Mouse (Mus musculus) liver, embryonic 14.5 days (tissue): ENCODE results near the gene Scube2. TPM values are rescaled to one million over a fixed set of nuclear protein-coding genes. Genes with fewer than 3 reads are reported as not detected.

Experiments used
- ATAC-seq: fragments of 200-750 bp; cut with Nextera tagmentation; 2 replicates; pipeline ENCODE4 v1.8.0; 2017; ENCODE audit warnings: moderate number of reproducible peaks, mild to moderate bottlenecking, moderate library complexity; ENCODE audit not compliant: insufficient read depth
- DNase-seq, 3 experiments: peaks; one replicate each; pipeline ENCODE4 v3.0.0-alpha.2; 2012 to 2013; ENCODE audit warnings: low read depth in 3 of 3, low spot score in 3 of 3
- H3K27ac ChIP-seq: fragments of 300-500 bp; sonication (generic); 2 replicates; pipeline ENCODE4 v1.5.1; 2014; ENCODE audit warnings: moderate library complexity, mild to moderate bottlenecking, control low read depth, inconsistent platforms
- H3K27me3 ChIP-seq: fragments of 300-500 bp; sonication (generic); 2 replicates; pipeline ENCODE4 v1.6.1; 2014; ENCODE audit warnings: mild to moderate bottlenecking, low read length, moderate library complexity; ENCODE audit not compliant: control insufficient read depth, insufficient read depth
- H3K36me3 ChIP-seq: fragments of 300-500 bp; sonication (generic); replicated peaks from 2 replicates; pipeline ENCODE4 v1.6.1; 2014; ENCODE audit warnings: low read depth; ENCODE audit not compliant: control insufficient read depth, insufficient read depth
- H3K4me1 ChIP-seq, 2 experiments: fragments of 200-500 bp in 1 of 2; fragments of 300-500 bp in 1 of 2; sonication (generic) in 1 of 2; replicated peaks; 2 replicates each; pipeline ENCODE4 v1.6.1; 2012 to 2014; ENCODE audit warnings: antibody characterized with exemption in 1 of 2, inconsistent platforms in 1 of 2, low read length in 1 of 2; ENCODE audit not compliant: control insufficient read depth in 2 of 2, insufficient read depth in 2 of 2
- H3K4me2 ChIP-seq: fragments of 300-500 bp; sonication (generic); 2 replicates; pipeline ENCODE4 v1.6.1; 2014; ENCODE audit warnings: low read depth, mild to moderate bottlenecking, control low read depth, moderate library complexity
- H3K4me3 ChIP-seq, 2 experiments: fragments of 200-500 bp in 1 of 2; fragments of 300-500 bp in 1 of 2; sonication (generic) in 1 of 2; 2 replicates each; pipeline ENCODE4 v1.5.1; 2012 to 2014; ENCODE audit warnings: low read depth in 2 of 2, low read length in 2 of 2, mild to moderate bottlenecking in 2 of 2, control low read depth in 1 of 2, inconsistent platforms in 1 of 2, moderate library complexity in 1 of 2; ENCODE audit not compliant: insufficient read depth in 1 of 2
- H3K9ac ChIP-seq: fragments of 300-500 bp; sonication (generic); replicated peaks from 2 replicates; pipeline ENCODE4 v1.6.1; 2014; ENCODE audit warnings: mild to moderate bottlenecking, control low read depth, moderate library complexity
- H3K9me3 ChIP-seq: fragments of 300-500 bp; sonication (generic); 2 replicates; pipeline ENCODE4 v1.6.1; 2016; ENCODE audit warnings: low read length, mixed read lengths; ENCODE audit not compliant: control insufficient read depth
- CTCF ChIP-seq: IDR thresholded peaks from 2 replicates; pipeline ENCODE4 v1.5.1; 2016; ENCODE audit warnings: antibody characterized with exemption, low read depth, control low read depth
- EP300 ChIP-seq: IDR thresholded peaks from 2 replicates; pipeline ENCODE4 v1.6.1; 2016; ENCODE audit warnings: antibody characterized with exemption, low read depth
- WGBS: fragments of 180-500 bp; shearing (Covaris S2); extraction: QIAGEN DNeasy Blood & Tissue Kit; methylation state at CpG from one replicate; pipeline ENCODE4 v1.1.7; 2014; ENCODE audit not compliant: insufficient replicate concordance; 5-methylcytosine and 5-hydroxymethylcytosine counted together
- polyA plus RNA-seq, 2 experiments: library from polyadenylated mRNA; depleted of rRNA in 1 of 2; stranded (reverse) in 1 of 2; unstranded in 1 of 2; fragments of >200 nt; fragmentation: Nextera tagmentation in 1 of 2; extraction: Ambion mirVana in 1 of 2; gene quantifications; 2 replicates each; pipeline versions ENCODE4 v1.2.1 to v1.2.3; 2012 to 2014

Gene Scube2
- polyA plus RNA-seq, 2 experiments, result 0.01 to 0.03 TPM

DNA sequence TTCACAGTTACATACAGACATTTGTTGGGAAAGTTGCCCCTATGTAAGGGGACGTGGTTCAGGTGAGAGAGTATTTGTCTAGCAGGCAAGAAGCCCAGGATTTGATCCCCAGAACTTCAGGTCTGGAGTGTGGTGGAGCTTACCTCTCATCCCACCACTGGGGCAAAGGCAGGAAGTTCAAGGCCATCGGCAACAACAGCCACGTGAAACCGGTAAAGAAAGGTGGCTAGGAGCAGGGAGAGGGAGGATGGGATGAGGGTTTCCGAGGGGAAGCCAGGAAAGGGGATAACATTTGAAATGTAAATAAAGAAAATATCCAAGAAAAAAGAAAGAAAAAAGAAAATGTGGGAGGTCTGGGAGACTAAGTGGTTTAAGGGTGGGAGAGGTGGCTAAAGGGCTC is 7.7 kb upstream of the Scube2 start:
- no peaks in the 10 kb centered on the region; the same call in 1 of the 2 replicates for H3K27me3 ChIP-seq
- no peaks in the 10 kb centered on the region for H3K4me1 ChIP-seq
- H3K4me3 ChIP-seq, result no peak overlapping the region
- no peak overlapping the region for H3K4me2 ChIP-seq
- no peaks in the 10 kb centered on the region for H3K36me3 ChIP-seq
- H3K27ac ChIP-seq, result no peak overlapping the region
- WGBS, result 40% methylated on average over 5 of the region's 5 CpGs
- no peak for TF ChIP-seq EP300
- TF ChIP-seq CTCF, result no peak
- ATAC-seq, result no peak
- H3K9me3 ChIP-seq, result no peaks in the 10 kb centered on the region
- H3K9ac ChIP-seq, result no peak overlapping the region
- DNase-seq, result no peak

DNA sequence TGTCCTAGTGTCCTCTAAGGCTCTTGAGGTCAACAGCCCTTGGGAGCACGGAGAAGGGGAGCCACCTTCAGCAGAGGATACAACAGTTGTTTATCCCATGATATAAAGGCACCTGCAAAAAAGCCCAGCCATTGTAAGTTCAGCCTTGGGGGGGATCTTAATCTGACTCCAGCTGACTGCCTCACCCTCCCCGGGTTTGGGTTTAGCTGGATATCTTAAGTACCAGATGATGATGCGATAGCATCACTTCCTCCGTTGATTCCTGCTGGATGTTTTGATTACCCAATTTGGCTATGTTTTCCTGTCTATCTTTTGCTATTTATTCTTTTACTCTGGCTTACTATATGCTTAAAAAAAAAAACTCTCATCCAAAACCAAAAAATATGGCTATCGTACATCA is 5.8 kb upstream of the Scube2 start:
- H3K4me3 ChIP-seq, result no peak overlapping the region
- H3K27me3 ChIP-seq, result peaks cover 17% of the 10 kb centered on the region
- no peak overlapping the region for H3K9ac ChIP-seq
- H3K9me3 ChIP-seq, result no peaks in the 10 kb centered on the region
- 45% methylated on average over 5 of the region's 5 CpGs for WGBS
- no peaks in the 10 kb centered on the region for H3K36me3 ChIP-seq
- no peak for ATAC-seq
- no peak overlapping the region for H3K4me2 ChIP-seq
- no peaks in the 10 kb centered on the region for H3K4me1 ChIP-seq
- no peak for DNase-seq
- no peak overlapping the region for H3K27ac ChIP-seq
- TF ChIP-seq CTCF, result no peak
- TF ChIP-seq EP300, result no peak

DNA sequence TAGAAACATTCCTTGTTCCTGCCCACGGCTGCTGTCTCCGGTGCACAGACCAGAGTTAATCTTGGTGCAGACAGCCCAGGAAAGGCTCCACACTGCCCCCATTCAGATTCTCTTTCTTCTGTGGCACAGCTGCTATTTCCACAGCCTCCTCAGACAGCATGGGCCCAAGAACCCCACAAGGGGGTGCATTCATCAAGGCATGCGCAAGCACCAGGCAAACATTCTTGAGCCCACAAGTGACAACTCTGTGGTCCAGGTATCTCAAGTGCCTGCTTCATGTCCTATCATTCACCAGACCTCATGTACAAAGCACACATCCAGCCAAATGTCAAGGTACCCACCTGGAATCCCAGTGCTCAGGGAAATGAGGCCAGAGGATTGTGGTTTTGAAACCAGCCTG is 3.0 kb upstream of the Scube2 start:
- Histone ChIP-seq H3K4me3 (no peak overlapping the region), H3K9me3 (no peaks in the 10 kb centered on the region), H3K4me2 (no peak overlapping the region), H3K27me3 (peaks cover 41% of the 10 kb centered on the region), H3K9ac (no peak overlapping the region), H3K36me3 (no peaks in the 10 kb centered on the region), H3K4me1 (peaks cover 0 to 2% of the 10 kb centered on the region in 2 experiments; a peak in 2 of 4 replicates), H3K27ac (no peak overlapping the region)
- ATAC-seq (no peak), DNase-seq (no peak)
- 51% methylated on average over 3 of the region's 3 CpGs for WGBS
- TF ChIP-seq EP300, result no peak
- peak; percentile 29; the same call in 1 of the 2 replicates for TF ChIP-seq CTCF

DNA sequence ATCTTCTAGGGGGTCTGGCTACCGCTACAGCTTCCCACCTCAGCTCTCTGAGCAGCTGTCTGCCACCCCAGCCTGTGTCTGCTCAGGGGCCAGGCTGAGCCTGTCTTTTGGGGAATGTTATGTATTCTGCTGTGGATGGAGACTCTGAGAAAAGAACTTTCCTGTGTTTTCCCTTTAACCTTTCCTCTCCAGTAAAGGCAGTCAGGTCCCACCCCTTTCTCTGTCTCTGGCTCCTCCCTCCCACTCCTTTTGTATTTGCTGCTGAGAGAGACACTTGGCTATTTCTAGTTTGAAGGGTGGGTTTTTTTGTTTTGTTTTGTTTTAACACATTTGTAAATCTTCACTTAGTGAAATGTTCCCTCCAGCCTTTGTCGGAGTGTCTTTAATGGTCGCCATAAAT is 1.2 kb upstream of the Scube2 start:
- no peak for DNase-seq
- 83% methylated on average over 3 of the region's 3 CpGs for WGBS
- peaks cover 0 to 2% of the 10 kb centered on the region in 2 experiments; a peak in 2 of 4 replicates for H3K4me1 ChIP-seq

DNA sequence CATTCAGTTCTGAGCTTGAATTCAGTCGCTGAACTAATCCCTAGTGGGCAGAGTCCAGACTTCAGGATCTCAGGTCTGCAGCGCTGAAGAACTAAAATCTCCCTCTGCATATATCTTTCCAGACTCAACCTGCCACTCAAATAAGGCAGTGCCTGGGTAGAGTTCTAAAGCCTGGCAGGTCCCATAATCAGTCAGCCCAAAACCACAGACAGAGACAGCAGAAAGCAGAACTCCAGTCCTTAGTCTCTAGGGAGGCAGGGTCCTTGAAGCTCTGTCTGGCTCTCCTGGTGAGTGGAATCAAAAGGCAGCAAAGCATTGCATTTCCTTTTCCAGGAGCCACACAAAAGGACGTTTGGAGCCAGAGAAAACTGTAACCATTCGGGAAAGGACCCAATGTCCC is 1.9 kb downstream of the Scube2 start:
- Histone ChIP-seq H3K4me3 (no peak overlapping the region), H3K27ac (no peak overlapping the region), H3K4me1 (peaks cover 0 to 2% of the 10 kb centered on the region in 2 experiments; a peak in 2 of 4 replicates), H3K9ac (no peak overlapping the region), H3K4me2 (no peak overlapping the region), H3K27me3 (peaks cover 41% of the 10 kb centered on the region), H3K36me3 (no peaks in the 10 kb centered on the region), H3K9me3 (no peaks in the 10 kb centered on the region)
- ATAC-seq (no peak), DNase-seq (no peak)
- WGBS, result 15% methylated on average over 4 of the region's 4 CpGs
- TF ChIP-seq CTCF (no peak), EP300 (no peak)

More for the DNA sequence above, 1.2 kb upstream of the Scube2 start:
- ATAC-seq, result no peak
- H3K9ac ChIP-seq, result no peak overlapping the region
- peaks cover 41% of the 10 kb centered on the region for H3K27me3 ChIP-seq
- H3K36me3 ChIP-seq, result no peaks in the 10 kb centered on the region
- TF ChIP-seq CTCF, result no peak
- no peak for TF ChIP-seq EP300
- H3K9me3 ChIP-seq, result no peaks in the 10 kb centered on the region
- H3K4me3 ChIP-seq, result no peak overlapping the region
- no peak overlapping the region for H3K4me2 ChIP-seq
- no peak overlapping the region for H3K27ac ChIP-seq
